Mouse (Mus musculus): ENCODE results near the gene Cfap43. TPM values are rescaled to one million over a fixed set of nuclear protein-coding genes. Genes with fewer than 3 reads are reported as not detected.
A peak's percentile ranks its signal among the peaks of the same experiment; 100 is the strongest.

Gene Cfap43
- total and polyA plus RNA-seq, 2 experiments from 2014 or later, result 2.8 TPM

- Histone ChIP-seq H3K9ac (replicated peaks; ENCODE audit: low read length) (no peak overlapping the region), H3K9me3 (ENCODE audit: low read length) (no peaks in the 10 kb centered on the region), H3K36me3 (ENCODE audit: insufficient read depth, low read length) (no peaks in the 10 kb centered on the region), H3K4me3 (ENCODE audit: low read length) (no peak overlapping the region), H3K4me1 (ENCODE audit: insufficient read depth, low read length) (no peaks in the 10 kb centered on the region), H3K27ac (no peak overlapping the region), H3K27me3 (ENCODE audit: insufficient read depth, low read length) (no peaks in the 10 kb centered on the region), H3K4me2 (ENCODE audit: low read depth, low read length) (peak overlapping the region; percentile 44)
- WGBS, result 24% methylated on average over 6 of the region's 6 CpGs
- no peak for TF ChIP-seq CTCF (IDR thresholded peaks at IDR 0.05; ENCODE audit: low read depth)
- ATAC-seq (peak; percentile 54), DNase-seq (ENCODE audit: low spot score) (no peak)
Observed at GRCm38 (mm10) chr19:47908961-47909371, 10.1 kb downstream of the Cfap43 start.

GRCm38 (mm10) chr19:47907596-47907995 is 11.5 kb downstream of the Cfap43 start:
- H3K27ac ChIP-seq, result no peak overlapping the region
- no peaks in the 10 kb centered on the region for H3K9me3 ChIP-seq (ENCODE audit: low read length)
- DNase-seq (ENCODE audit: low spot score) (no peak), ATAC-seq (no peak)
- no peaks in the 10 kb centered on the region for H3K27me3 ChIP-seq (ENCODE audit: insufficient read depth, low read length)
- no peak for TF ChIP-seq CTCF (IDR thresholded peaks at IDR 0.05; ENCODE audit: low read depth)
- H3K4me1 ChIP-seq (ENCODE audit: insufficient read depth, low read length), result peaks cover 7% of the 10 kb centered on the region; the same call in 1 of the 2 replicates
- no peak overlapping the region for H3K4me2 ChIP-seq (ENCODE audit: low read depth, low read length)
- H3K9ac ChIP-seq (replicated peaks; ENCODE audit: low read length), result no peak overlapping the region
- H3K4me3 ChIP-seq (ENCODE audit: low read length), result no peak overlapping the region
- WGBS, result 92% methylated on average over 9 of the region's 9 CpGs
- H3K36me3 ChIP-seq (ENCODE audit: insufficient read depth, low read length), result no peaks in the 10 kb centered on the region

DNA sequence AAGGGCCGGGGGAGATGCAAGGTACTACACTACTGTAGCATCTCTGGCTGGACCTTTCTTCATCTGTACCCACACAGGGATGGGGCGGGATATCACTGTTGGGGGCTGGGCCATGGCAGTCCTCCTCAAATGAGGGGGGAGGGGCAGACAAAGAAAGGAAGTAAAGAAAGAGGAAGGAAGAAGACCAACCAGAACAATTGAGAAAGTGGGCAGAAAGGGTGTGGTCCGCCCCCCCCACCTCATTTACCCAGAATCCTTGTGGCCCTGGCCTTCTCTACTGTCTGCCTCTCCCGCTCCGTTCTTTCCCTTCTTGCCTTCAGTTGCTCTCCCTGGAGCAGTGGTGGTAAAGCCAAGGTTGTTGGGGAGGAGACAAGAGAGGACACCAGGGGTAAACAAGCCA is 13.5 kb downstream of the Cfap43 start:
- no peak overlapping the region for H3K4me3 ChIP-seq (ENCODE audit: low read length)
- WGBS, result 91% methylated on average over 5 of the region's 5 CpGs

DNA sequence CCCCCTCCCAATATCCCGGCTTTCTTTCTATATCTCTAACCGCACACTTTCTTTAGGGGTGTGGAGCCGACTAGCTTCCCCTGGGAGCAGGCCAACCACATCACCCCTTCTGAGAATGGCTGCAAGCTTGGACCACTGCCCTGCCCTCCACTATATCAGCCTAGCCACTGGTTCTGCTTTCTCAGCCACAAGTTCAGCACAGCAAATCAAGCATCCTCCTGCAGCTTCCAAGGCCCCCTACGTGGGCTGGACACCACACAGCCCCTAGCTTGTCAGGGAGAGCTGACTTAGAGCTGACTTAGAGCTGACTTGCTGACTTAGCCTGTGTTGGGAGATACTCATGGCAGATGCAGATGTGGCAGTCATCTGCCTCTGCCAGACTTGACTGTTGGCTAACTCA is 14.0 kb downstream of the Cfap43 start:
- H3K4me1 ChIP-seq (ENCODE audit: insufficient read depth, low read length), result peaks cover 7% of the 10 kb centered on the region; the same call in 1 of the 2 replicates
- ATAC-seq (no peak), DNase-seq (ENCODE audit: low spot score) (no peak)
- H3K27ac ChIP-seq, result no peak overlapping the region; the same call in 1 of the 2 replicates
- H3K9ac ChIP-seq (replicated peaks; ENCODE audit: low read length), result no peak overlapping the region
- no peaks in the 10 kb centered on the region for H3K36me3 ChIP-seq (ENCODE audit: insufficient read depth, low read length)
- H3K27me3 ChIP-seq (ENCODE audit: insufficient read depth, low read length), result no peaks in the 10 kb centered on the region
- H3K9me3 ChIP-seq (ENCODE audit: low read length), result no peaks in the 10 kb centered on the region
- TF ChIP-seq CTCF (IDR thresholded peaks at IDR 0.05; ENCODE audit: low read depth), result no peak
- no peak overlapping the region for H3K4me2 ChIP-seq (ENCODE audit: low read depth, low read length)
- H3K4me3 ChIP-seq (ENCODE audit: low read length), result no peak overlapping the region
- 83% methylated on average over 4 of the region's 4 CpGs for WGBS

More for the DNA sequence above, 13.5 kb downstream of the Cfap43 start:
- no peak for TF ChIP-seq CTCF (IDR thresholded peaks at IDR 0.05; ENCODE audit: low read depth)
- H3K9me3 ChIP-seq (ENCODE audit: low read length), result no peaks in the 10 kb centered on the region
- peaks cover 7% of the 10 kb centered on the region; the same call in 1 of the 2 replicates for H3K4me1 ChIP-seq (ENCODE audit: insufficient read depth, low read length)
- no peak overlapping the region for H3K27ac ChIP-seq
- no peaks in the 10 kb centered on the region for H3K27me3 ChIP-seq (ENCODE audit: insufficient read depth, low read length)
- H3K36me3 ChIP-seq (ENCODE audit: insufficient read depth, low read length), result no peaks in the 10 kb centered on the region
- DNase-seq (ENCODE audit: low spot score) (no peak), ATAC-seq (no peak)
- no peak overlapping the region for H3K9ac ChIP-seq (replicated peaks; ENCODE audit: low read length)
- H3K4me2 ChIP-seq (ENCODE audit: low read depth, low read length), result no peak overlapping the region

GRCm38 (mm10) chr19:47903679-47904078 is 15.4 kb downstream of the Cfap43 start:
- Histone ChIP-seq H3K36me3 (ENCODE audit: insufficient read depth, low read length) (no peaks in the 10 kb centered on the region), H3K27me3 (ENCODE audit: insufficient read depth, low read length) (no peaks in the 10 kb centered on the region), H3K9ac (replicated peaks; ENCODE audit: low read length) (no peak overlapping the region), H3K9me3 (ENCODE audit: low read length) (no peaks in the 10 kb centered on the region), H3K4me2 (ENCODE audit: low read depth, low read length) (no peak overlapping the region), H3K4me3 (ENCODE audit: low read length) (no peak overlapping the region), H3K4me1 (ENCODE audit: insufficient read depth, low read length) (peaks cover 7% of the 10 kb centered on the region; the same call in 1 of the 2 replicates), H3K27ac (no peak overlapping the region)
- WGBS, result 63% methylated on average over 4 of the region's 4 CpGs
- peak; percentile 42 for DNase-seq (ENCODE audit: low spot score)
- no peak; the same call in none of the 2 replicates for TF ChIP-seq CTCF (IDR thresholded peaks at IDR 0.05; ENCODE audit: low read depth)
- peak; percentile 54; the same call in 1 of the 2 replicates for ATAC-seq

DNA sequence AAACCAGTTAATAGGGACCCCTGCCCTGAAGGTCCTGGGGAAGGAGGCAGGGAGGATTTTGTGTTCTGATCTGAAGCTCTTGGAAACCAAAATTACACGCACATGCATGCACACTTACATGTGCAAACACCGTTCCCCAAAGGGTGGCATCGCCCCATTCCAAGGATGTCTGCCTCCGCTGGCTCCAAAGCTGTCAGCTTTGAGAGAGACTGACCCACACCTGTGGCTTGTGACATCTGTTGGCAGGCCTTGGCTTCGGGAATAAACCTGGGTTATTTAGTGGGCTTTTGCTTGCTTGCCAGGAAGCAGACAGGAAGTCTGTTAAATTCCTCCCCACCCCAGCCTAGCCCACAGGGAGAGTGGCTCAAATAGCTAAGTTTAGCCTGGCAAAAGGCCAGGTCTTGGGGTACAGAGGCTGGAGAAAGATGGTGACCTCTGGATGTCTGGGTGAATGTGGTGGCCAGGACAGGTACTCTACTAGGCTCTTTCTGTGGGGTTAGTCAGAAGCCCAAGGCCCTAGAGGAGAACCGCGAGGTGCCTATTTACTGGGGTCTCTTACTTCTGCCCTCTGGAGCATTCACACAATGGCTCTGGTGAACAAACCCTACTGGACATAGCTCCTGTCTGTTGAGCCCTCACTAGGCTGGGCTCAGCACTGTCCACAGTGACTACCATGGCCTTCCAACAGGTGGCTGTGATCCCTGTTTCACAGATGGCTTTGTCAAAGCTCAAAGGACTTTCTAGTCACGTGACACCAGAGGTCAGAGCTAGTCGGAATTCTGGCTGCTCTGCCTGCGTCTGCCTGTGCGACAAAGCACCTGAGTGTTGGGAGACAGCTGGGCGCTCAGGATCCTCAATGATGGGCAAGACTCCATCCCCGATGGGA is 16.5 kb downstream of the Cfap43 start:
- Histone ChIP-seq H3K27ac (no peak overlapping the region), H3K4me3 (ENCODE audit: low read length) (no peak overlapping the region), H3K36me3 (ENCODE audit: insufficient read depth, low read length) (no peaks in the 10 kb centered on the region), H3K27me3 (ENCODE audit: insufficient read depth, low read length) (no peaks in the 10 kb centered on the region), H3K9me3 (ENCODE audit: low read length) (no peaks in the 10 kb centered on the region), H3K9ac (replicated peaks; ENCODE audit: low read length) (no peak overlapping the region), H3K4me1 (ENCODE audit: insufficient read depth, low read length) (peaks cover 7% of the 10 kb centered on the region; the same call in 1 of the 2 replicates), H3K4me2 (ENCODE audit: low read depth, low read length) (no peak overlapping the region)
- peak; percentile 18 for DNase-seq (ENCODE audit: low spot score)
- TF ChIP-seq CTCF (IDR thresholded peaks at IDR 0.05; ENCODE audit: low read depth), result no peak
- ATAC-seq, result no peak
- WGBS, result 58% methylated on average over 13 of the region's 13 CpGs

DNA sequence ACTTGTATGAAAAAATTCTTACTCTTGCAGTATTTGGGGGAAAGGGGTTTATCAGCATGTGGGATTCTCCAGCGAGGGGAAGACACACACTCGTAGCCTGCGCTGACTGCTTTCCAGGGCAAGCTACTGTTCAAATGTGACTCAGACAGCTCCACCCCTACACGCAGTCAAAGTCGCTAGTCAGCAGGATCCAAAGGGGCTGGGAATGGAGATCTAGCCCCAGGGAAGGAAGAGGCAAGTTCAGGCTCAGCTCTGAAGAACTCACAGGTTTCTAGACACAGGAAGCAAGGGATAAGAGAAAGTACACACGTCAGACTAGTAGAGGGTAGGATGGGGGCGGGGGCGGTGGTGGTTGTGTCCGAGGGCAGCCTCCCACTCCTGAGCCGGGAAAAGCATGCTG is 18.5 kb downstream of the Cfap43 start:
- no peak overlapping the region for H3K27ac ChIP-seq
- TF ChIP-seq CTCF (IDR thresholded peaks at IDR 0.05; ENCODE audit: low read depth), result no peak
- no peak overlapping the region for H3K9ac ChIP-seq (replicated peaks; ENCODE audit: low read length)
- no peak overlapping the region for H3K4me3 ChIP-seq (ENCODE audit: low read length)
- H3K36me3 ChIP-seq (ENCODE audit: insufficient read depth, low read length), result no peaks in the 10 kb centered on the region
- 81% methylated on average over 10 of the region's 10 CpGs for WGBS
- H3K27me3 ChIP-seq (ENCODE audit: insufficient read depth, low read length), result no peaks in the 10 kb centered on the region
- peaks cover 7% of the 10 kb centered on the region; the same call in 1 of the 2 replicates for H3K4me1 ChIP-seq (ENCODE audit: insufficient read depth, low read length)
- ATAC-seq (no peak), DNase-seq (ENCODE audit: low spot score) (no peak)
- H3K9me3 ChIP-seq (ENCODE audit: low read length), result no peaks in the 10 kb centered on the region
- no peak overlapping the region for H3K4me2 ChIP-seq (ENCODE audit: low read depth, low read length)
